Mouse (Mus musculus) erythroblast, embryonic 14.5 days (primary cell): ENCODE measurements around the gene Myo1a.

ENCODE experiments used
- GATA1 ChIP-seq: IDR thresholded peaks from 2 replicates; pipeline ENCODE4 v1.6.1; 2012; ENCODE audit warnings: low read length, inconsistent platforms, mixed read lengths
- TAL1 ChIP-seq: IDR thresholded peaks from 3 replicates; pipeline ENCODE4 v1.6.1; 2012; ENCODE audit warnings: low read length, inconsistent platforms, mixed read lengths

- TF ChIP-seq TAL1 (no peak), GATA1 (no peak)
Observed at GRCm38 (mm10) chr10:127667269-127668092, 37.5 kb upstream of the Myo1a start.
